Mouse (Mus musculus) forebrain, embryonic 14.5 days (tissue): ENCODE measurements at regions not wholly inside any gene's neighbourhood (a gene's known extent, or its start where the extent isn't known, plus 50 kb on each side); places are given as distances from the start of the nearest gene placed in this dataset.
A peak's percentile ranks its signal among the peaks of the same experiment; 100 is the strongest.
"Not testable (repeated sequence)": the region's sequence is repeated elsewhere in the genome, so short reads cannot be mapped to it uniquely, and the experiment has no call there.

Experiments
- ATAC-seq: fragments of 200-750 bp; cut with Nextera tagmentation; 2 replicates; pipeline ENCODE4 v1.8.0; 2017; ENCODE audit warnings: mild to moderate bottlenecking, moderate library complexity
- DNase-seq: peaks from one replicate; pipeline ENCODE4 v3.0.0-alpha.2; 2015; ENCODE audit warnings: low spot score
- H3K27ac ChIP-seq: fragments of 300-500 bp; sonication (generic); 2 replicates; pipeline ENCODE4 v1.5.1; 2014; ENCODE audit warnings: low read depth, mild to moderate bottlenecking, control low read depth, low read length, moderate library complexity
- H3K27me3 ChIP-seq: fragments of 300-500 bp; sonication (generic); replicated peaks from 2 replicates; pipeline ENCODE4 v1.6.1; 2014; ENCODE audit warnings: low read length, control low read depth, mixed read lengths; ENCODE audit not compliant: control insufficient read depth, insufficient read depth
- H3K36me3 ChIP-seq: fragments of 300-500 bp; sonication (generic); 2 replicates; pipeline ENCODE4 v1.6.1; 2014; ENCODE audit warnings: low read length, control low read depth; ENCODE audit not compliant: control insufficient read depth, insufficient read depth
- H3K4me1 ChIP-seq: fragments of 300-500 bp; sonication (generic); 2 replicates; pipeline ENCODE4 v1.6.1; 2014; ENCODE audit warnings: antibody characterized with exemption, low read length, control low read depth; ENCODE audit not compliant: control insufficient read depth, insufficient read depth
- H3K4me2 ChIP-seq: fragments of 300-500 bp; sonication (generic); 2 replicates; pipeline ENCODE4 v1.6.1; 2014; ENCODE audit warnings: mild to moderate bottlenecking, control low read depth, low read length
- H3K4me3 ChIP-seq: fragments of 300-500 bp; sonication (generic); 2 replicates; pipeline ENCODE4 v1.5.1; 2014; ENCODE audit warnings: low read depth, low read length, control low read depth
- H3K9ac ChIP-seq: fragments of 300-500 bp; sonication (generic); 2 replicates; pipeline ENCODE4 v1.6.1; 2014; ENCODE audit warnings: mild to moderate bottlenecking, low read length, control low read depth, moderate library complexity
- H3K9me3 ChIP-seq: fragments of 300-500 bp; sonication (generic); replicated peaks from 2 replicates; pipeline ENCODE4 v1.6.1; 2016; ENCODE audit warnings: low read length, control low read depth, mixed read lengths; ENCODE audit not compliant: control insufficient read depth
- WGBS: fragments of 180-500 bp; shearing (Covaris S2); extraction: QIAGEN DNeasy Blood & Tissue Kit; methylation state at CpG from one replicate; pipeline ENCODE4 v1.1.7; 2014; 5-methylcytosine and 5-hydroxymethylcytosine counted together

GRCm38 (mm10) chr14:66501995-66502394 lies 493.0 kb upstream of the Gulo start:
- Histone ChIP-seq H3K9ac (no peak overlapping the region), H3K4me2 (no peak overlapping the region), H3K4me3 (no peak overlapping the region), H3K9me3 (no peaks in the 10 kb centered on the region), H3K4me1 (peaks cover 21% of the 10 kb centered on the region), H3K27ac (no peak overlapping the region), H3K36me3 (no peaks in the 10 kb centered on the region), H3K27me3 (no peaks in the 10 kb centered on the region)
- 93% methylated on average over 6 of the region's 6 CpGs for WGBS
- no peak for ATAC-seq
- DNase-seq, result no peak

DNA sequence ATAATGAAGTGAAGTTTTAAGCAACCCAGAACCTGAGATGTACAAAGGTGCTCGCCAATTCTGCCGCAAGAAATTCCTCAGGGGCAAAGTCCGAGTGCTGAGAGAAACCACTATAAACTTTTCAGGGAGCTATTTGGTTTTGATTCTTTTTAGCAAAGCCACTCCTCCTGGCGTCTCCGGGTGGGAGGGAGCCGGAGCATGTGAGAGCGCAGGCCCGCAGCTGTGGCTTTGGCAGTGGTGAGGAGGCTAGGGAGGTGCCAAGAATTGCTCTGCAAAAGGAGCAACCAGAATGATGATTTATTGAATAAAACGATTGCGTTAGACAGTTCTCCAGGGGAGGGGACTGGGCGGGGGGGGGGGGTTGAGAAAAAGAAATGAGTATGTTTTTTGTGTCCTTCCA lies 490.9 kb upstream of the Gulo start:
- 1% methylated on average over 11 of the region's 11 CpGs for WGBS
- Histone ChIP-seq H3K27ac (peak overlapping the region; percentile 62), H3K9me3 (no peaks in the 10 kb centered on the region), H3K4me1 (peaks cover 30% of the 10 kb centered on the region), H3K4me3 (no peak overlapping the region), H3K36me3 (no peaks in the 10 kb centered on the region), H3K9ac (0 out of 2 replicates have a peak overlapping the region, but pooled peaks have one; percentile 29), H3K4me2 (peak overlapping the region; percentile 39), H3K27me3 (no peaks in the 10 kb centered on the region)
- peak; percentile 94 for DNase-seq
- peak; percentile 92 for ATAC-seq

DNA sequence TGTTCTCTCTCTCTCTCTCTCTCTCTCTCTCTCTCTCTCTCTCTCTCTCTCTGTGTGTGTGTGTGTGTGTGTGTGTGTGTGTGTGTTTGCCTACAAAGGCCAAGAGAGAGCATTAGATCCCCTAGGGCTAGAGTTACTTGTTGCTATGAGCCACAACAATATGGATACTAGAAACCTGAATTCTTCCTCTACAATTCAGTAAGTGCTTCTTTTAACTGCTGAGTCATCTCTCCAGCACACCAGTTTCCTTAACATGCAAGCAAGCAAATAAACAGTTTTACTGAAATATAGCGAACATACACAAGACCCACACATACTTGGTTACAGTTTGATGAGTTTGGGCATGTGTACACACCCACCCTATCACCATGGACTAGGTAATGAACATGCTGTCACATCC lies 486.1 kb upstream of the Gulo start:
- Histone ChIP-seq H3K4me2 (peak overlapping the region; percentile 34; the same call in 1 of the 2 replicates), H3K4me1 (peaks cover 40% of the 10 kb centered on the region), H3K4me3 (no peak overlapping the region), H3K9me3 (no peaks in the 10 kb centered on the region), H3K36me3 (no peaks in the 10 kb centered on the region), H3K9ac (no peak overlapping the region), H3K27me3 (no peaks in the 10 kb centered on the region), H3K27ac (peak overlapping the region; percentile 96)
- 83% methylated on average over 1 of the region's 1 CpGs for WGBS
- ATAC-seq, result no peak
- DNase-seq, result peak; percentile 47

- Histone ChIP-seq H3K27me3 (no peaks in the 10 kb centered on the region), H3K4me1 (peaks cover 34% of the 10 kb centered on the region), H3K4me2 (peak overlapping the region; percentile 34; the same call in 1 of the 2 replicates), H3K4me3 (no peak overlapping the region), H3K27ac (peak overlapping the region; percentile 96), H3K36me3 (no peaks in the 10 kb centered on the region), H3K9me3 (no peaks in the 10 kb centered on the region), H3K9ac (peak overlapping the region; percentile 43)
- ATAC-seq (peak; percentile 98), DNase-seq (peak; percentile 96)
- 3% methylated on average over 5 of the region's 5 CpGs for WGBS
These were observed 485.5 kb upstream of the Gulo start for GRCm38 (mm10) chr14:66494518-66494923.

DNA sequence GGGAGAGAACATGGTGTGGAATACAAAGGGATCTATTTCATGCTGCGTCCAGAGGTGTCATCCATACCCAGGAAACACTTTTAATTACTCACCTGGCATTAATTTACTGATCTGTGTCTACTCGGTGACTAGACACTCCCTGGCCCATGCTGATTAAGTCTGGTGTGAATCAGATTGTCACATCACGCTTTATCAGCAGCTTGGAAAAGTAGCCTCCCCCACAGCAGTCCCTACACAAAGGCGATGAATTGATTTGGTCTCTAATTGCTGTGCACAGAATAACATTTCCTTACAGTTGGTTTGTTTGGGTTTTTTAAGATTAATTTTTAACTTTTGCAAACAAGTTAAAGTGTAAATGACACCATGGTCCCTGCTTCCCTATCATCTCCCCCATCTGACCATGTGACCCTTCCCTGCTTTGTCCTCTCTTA lies 484.7 kb upstream of the Gulo start:
- 4% methylated on average over 4 of the region's 4 CpGs for WGBS
- peak overlapping the region; percentile 43; the same call in 1 of the 2 replicates for H3K9ac ChIP-seq
- peak overlapping the region; percentile 34 for H3K4me2 ChIP-seq
- ATAC-seq, result peak; percentile 24; the same call in 1 of the 2 replicates
- peak; percentile 66 for DNase-seq
- no peaks in the 10 kb centered on the region for H3K27me3 ChIP-seq
- no peaks in the 10 kb centered on the region for H3K9me3 ChIP-seq
- peaks cover 26% of the 10 kb centered on the region for H3K4me1 ChIP-seq
- H3K36me3 ChIP-seq, result no peaks in the 10 kb centered on the region
- no peak overlapping the region for H3K4me3 ChIP-seq
- H3K27ac ChIP-seq, result peak overlapping the region; percentile 96

DNA sequence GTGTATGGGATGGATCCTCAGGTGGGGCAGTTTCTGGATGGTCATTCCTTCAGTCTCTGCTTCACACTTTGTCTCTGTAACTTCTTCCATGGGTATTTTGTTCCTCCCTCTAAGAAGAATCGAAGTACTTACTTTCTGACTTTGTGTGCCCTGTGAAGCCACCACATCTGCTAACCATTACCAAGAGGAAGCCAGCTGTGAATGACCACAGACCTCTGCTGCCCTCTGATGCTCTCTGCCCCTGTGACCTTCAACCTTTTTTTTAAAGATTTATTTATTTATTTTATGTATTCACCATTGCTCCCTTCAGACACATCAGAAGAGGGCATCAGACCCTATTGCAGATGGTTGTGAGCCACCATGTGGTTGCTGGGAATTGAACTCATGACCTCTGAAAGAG lies 475.7 kb upstream of the Gulo start:
- H3K27ac ChIP-seq, DNase-seq, H3K4me3 ChIP-seq, H3K36me3 ChIP-seq, H3K4me1 ChIP-seq, H3K9ac ChIP-seq, H3K4me2 ChIP-seq, H3K27me3 ChIP-seq, H3K9me3 ChIP-seq, ATAC-seq: not testable (repeated sequence)
- 95% methylated on average over 1 of the region's 1 CpGs for WGBS

DNA sequence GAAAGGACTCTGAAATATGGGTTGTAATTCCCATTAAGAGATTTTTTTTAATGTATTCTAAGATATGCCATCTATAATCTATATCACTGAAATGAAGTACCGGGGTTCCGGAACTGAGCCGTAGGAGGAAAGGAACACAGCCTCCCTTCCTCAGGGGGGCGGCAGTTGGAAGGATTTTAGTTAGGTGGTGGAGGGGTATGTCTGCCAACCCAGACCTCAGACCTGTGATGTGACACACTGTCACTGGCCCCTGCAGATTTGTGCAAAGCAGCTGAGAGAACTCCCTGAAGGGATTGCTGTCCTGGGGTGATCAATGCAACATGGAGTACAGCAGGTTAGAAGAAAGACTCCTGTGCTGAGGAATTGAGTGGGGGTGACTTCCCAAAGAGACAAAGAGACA lies 470.2 kb upstream of the Gulo start:
- H3K27me3 ChIP-seq, result no peaks in the 10 kb centered on the region
- 93% methylated on average over 4 of the region's 4 CpGs for WGBS
- H3K4me2 ChIP-seq, result no peak overlapping the region
- H3K36me3 ChIP-seq, result no peaks in the 10 kb centered on the region
- H3K9me3 ChIP-seq, result 0 out of 2 replicates have a peak, but pooled peaks cover 5% of the 10 kb centered on the region
- H3K4me3 ChIP-seq, result no peak overlapping the region
- 0 out of 2 replicates have a peak, but pooled peaks cover 3% of the 10 kb centered on the region for H3K4me1 ChIP-seq
- H3K9ac ChIP-seq, result no peak overlapping the region
- ATAC-seq, result no peak
- H3K27ac ChIP-seq, result no peak overlapping the region
- no peak for DNase-seq

GRCm38 (mm10) chr14:66478562-66478961 lies 469.6 kb upstream of the Gulo start:
- H3K4me3 ChIP-seq, result no peak overlapping the region
- DNase-seq, result no peak
- 0 out of 2 replicates have a peak, but pooled peaks cover 3% of the 10 kb centered on the region for H3K4me1 ChIP-seq
- H3K9ac ChIP-seq, result no peak overlapping the region
- no peak overlapping the region for H3K27ac ChIP-seq
- ATAC-seq, result no peak
- H3K9me3 ChIP-seq, result 0 out of 2 replicates have a peak, but pooled peaks cover 5% of the 10 kb centered on the region
- 52% methylated on average over 6 of the region's 6 CpGs for WGBS
- H3K4me2 ChIP-seq, result no peak overlapping the region
- no peaks in the 10 kb centered on the region for H3K27me3 ChIP-seq
- no peaks in the 10 kb centered on the region for H3K36me3 ChIP-seq

GRCm38 (mm10) chr14:66475026-66475425 lies 466.0 kb upstream of the Gulo start:
- no peaks in the 10 kb centered on the region for H3K36me3 ChIP-seq
- no peak overlapping the region for H3K4me2 ChIP-seq
- H3K9me3 ChIP-seq, result no peaks in the 10 kb centered on the region
- H3K4me1 ChIP-seq, result peaks cover 7% of the 10 kb centered on the region; the same call in 1 of the 2 replicates
- WGBS, result 83% methylated on average over 1 of the region's 1 CpGs
- no peaks in the 10 kb centered on the region for H3K27me3 ChIP-seq
- H3K27ac ChIP-seq, result no peak overlapping the region
- DNase-seq (no peak), ATAC-seq (no peak)
- no peak overlapping the region for H3K4me3 ChIP-seq
- no peak overlapping the region for H3K9ac ChIP-seq
